Mouse (Mus musculus) thymus, adult 18-20 months (tissue): ENCODE data around the gene 1810024B03Rik.
A peak's percentile ranks its signal among the peaks of the same experiment; 100 is the strongest.
"Not testable (repeated sequence)": the region's sequence is repeated elsewhere in the genome, so short reads cannot be mapped to it uniquely, and the experiment has no call there.

Experiments
- DNase-seq, 2 experiments: peaks; one replicate each; pipeline ENCODE4 v3.0.0; 2022; ENCODE audit warnings: mixed read lengths in 2 of 2

1810024B03Rik gene

DNA sequence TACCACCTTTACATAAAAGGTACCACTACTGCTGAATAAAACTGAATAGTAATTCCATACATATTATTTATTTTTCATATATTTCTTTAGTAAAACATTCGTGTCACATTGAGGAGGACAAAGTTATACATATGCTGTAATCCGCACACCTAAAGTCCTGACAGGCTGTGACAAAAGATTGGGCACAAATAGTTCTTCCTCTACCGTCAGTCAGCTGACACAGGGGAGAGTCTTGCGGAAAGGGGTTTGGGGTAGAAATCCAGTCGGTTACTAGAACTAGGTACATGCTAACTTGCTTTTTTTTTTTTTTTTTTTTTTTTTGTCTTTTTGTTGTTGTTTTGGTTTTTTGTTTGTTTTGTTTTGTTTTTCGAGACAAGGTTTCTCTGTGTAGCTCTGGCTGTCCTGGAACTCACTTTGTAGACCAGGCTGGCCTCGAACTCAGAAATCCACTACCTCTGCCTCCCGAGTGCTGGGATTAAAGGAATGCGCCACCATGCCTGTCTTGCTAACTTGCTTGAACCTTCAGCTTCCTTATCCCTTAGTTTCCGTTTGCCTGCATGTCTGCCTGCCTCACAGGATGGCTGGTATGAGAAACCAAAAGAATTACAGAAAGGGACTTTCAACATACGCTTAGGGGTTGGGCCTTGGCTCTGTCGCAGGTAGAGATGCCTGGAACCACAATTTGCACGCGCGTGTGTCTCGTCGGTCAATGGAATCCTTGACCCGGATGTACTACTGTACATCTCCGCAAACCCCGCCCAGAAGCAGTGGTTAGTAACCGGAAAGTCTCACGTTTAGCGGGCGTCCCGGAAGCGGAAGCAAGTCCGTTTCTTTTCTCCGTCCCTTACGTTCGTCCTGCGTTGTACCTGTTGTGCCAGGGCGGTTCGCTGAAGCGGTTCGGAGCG is at the start of gene 1810024B03Rik, which contains the start of gene Snrnp200:
Gene 1810024B03Rik, minus strand, starts transcription at position 734 of the 905 bp plus-strand sequence.
Gene Snrnp200, plus strand, starts transcription at position 840 of the 905 bp plus-strand sequence.
- DNase-seq: peak; percentile 87 to 90

DNA sequence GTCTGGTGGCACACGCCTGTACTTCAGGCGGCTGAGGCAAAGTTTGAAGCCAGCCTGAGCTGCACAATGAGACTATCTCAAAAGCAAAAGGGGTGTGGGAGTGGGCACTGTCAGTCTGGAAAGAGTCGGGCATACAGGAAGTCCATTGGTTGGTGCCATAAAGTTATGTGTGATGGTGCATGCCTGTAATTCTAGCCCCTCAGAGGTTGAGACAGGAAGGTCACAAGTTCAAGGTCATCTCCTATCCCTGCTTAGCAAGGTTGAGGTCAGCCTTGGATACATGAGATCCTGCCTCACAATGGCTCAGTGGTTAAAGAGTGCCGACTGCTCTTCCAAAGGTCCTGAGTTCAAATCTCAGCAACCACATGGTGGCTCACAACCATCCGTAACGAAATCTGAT is 47.2 kb upstream of the 1810024B03Rik start:
- no peak for DNase-seq

DNA sequence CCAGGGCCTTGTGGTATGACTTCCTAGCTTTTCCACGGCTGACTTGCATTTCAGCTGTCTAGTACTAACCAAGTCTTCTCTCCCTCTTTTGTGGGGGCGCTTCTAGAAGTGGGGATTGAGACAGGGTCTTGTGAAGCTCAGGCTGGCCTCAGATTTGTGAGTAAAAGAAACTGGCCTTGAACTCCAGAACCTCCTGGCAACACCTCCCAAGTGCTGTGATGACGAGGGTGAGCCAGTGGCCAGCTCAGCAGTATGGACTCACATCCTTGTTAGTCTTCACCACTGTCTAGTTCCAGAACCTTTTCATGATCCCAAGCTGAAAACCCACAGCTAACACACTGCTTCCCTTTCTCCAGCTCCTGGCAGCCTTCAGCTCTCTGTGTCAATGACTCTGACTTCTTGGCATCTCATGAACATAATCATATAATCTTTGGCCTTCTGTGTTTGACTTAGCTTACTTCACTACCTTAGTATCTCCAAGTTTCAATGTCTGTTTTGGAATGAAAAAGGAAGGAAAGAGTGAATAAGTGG is 46.6 kb upstream of the 1810024B03Rik start:
- DNase-seq: no peak

DNA sequence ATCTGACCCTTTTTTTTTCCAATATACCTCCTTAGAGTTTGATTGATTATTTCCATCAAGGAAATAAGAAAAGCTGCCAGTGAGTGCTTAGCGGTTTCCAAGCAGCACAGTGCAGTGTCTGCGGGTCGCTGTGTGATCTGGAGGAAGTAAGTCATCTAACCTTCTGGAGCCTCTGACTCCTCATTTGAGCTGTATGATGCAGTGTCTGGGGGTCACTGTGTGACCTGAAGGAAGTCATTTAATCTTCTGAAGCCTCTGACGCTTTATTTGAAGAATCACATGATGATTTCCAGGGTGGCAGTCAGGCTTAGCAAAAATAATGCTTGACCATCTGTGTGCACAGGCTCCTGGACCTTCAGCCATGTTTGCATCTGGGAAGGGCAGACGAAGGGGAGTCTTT is 44.7 kb upstream of the 1810024B03Rik start:
- DNase-seq: no peak

DNA sequence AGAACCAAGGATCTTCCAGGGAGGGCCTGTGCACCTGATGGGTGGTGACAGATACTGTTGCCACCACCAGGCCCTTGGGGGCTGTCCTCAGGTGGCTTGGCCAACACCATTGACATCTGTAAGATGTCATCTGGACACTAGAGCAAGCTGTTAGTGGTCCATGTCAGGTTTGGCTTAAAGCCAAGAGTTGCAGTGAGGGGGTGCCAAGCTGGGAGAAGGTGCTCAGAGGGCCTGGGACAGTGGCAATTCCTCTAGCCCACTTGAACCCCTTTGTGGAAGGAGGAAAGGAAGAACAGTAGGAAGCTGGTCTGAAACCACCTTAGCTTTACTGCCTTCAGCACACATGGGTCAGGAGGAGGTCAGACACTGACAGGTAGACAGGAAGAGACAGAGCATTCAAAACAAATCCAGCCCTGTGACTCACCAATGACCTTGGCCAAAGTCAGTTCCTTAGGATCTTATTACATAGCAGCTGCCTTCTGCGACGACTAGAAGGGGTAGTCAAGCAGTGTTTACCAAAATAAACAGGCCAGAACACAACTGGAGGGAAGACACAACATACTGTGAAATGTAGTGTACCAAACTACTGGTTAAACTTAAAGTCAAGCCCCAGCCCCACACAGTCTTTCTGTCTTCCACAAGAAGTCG is 43.9 kb upstream of the 1810024B03Rik start:
- no peak for DNase-seq

DNA sequence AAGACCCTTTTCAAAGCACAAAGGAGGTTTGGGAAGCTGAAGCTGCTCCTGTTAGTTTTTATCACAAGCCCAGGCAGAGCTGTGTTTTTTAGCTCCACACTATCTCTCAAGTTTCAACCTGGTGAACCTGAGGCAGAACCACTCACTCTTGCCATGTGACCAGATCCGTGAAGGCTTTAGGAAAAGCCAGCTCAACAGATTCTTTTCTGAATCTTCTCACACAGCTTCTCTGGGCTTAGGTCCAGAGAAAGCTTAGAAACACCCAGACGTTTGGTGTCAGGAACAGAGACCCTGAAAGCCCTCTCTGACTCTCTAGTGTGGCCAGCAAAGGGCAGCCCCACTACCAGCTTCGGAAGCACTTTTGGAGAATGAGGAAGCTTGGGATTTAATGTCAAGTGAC is 43.4 kb upstream of the 1810024B03Rik start:
- DNase-seq: no peak

DNA sequence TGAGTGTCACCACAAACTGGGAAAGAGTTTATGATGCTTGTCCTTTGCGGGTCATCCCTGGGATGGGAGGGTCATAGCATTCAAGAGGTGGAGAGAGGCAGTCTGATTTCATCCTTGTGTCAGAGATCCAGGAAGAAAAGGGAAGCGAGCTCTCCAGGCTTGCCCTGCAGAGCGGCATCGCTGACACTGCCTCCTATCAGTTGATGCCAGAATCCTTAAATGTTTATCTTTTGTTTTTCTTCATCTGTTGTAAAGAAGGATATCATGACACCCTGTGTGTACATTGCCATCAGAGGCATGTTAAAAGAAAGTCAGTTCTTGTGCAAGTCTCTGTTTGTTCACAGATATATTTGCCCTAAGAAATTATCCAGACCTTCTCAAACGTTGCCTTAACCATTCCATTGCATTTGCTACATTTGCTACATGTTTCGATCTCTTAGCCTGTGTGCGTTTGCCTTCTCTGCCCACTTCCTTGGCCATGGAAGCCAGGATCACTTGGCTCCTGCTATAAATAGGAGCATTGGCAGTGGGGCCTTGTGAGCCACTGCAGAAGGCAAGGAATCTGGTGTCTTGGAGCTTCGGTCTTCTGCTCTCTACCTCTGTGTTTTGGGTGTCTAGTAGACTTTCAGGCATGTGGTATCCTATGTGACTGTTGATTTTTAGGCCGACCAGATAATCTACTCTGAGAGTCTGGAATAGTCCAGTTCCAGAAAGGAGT is 42.4 kb upstream of the 1810024B03Rik start:
- DNase-seq: no peak

DNA sequence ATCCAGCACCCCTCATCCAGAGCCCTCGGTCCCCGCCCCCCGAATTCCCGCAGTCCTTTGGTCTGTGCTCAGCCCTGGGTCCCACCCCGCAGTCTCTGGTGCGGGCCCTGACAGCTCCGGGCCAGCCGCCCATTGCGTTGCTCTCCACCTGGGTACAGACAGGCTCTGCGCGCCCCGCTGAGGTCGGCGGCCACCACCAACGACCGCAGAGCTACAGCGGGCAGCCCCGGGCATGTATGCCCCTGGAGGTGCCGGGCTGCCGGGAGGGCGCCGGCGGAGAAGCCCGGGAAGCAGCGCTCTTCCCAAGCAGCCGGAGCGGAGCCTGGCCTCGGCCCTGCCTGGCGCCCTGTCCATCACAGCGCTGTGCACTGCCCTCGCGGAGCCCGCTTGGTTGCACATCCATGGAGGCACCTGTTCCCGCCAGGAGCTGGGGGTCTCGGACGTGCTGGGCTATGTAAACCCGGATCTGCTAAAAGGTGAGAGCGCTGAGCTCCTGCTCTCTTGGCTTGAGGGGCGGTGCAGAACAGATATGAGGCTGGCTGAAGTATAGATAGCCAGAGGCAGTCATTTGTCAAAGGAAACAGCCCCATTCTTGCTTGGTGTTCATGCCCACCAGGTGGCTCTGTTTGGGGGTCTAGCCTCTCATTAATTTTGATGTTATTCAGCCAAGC is 40.4 kb upstream of the 1810024B03Rik start:
- DNase-seq: peak; percentile 34 to 36

DNA sequence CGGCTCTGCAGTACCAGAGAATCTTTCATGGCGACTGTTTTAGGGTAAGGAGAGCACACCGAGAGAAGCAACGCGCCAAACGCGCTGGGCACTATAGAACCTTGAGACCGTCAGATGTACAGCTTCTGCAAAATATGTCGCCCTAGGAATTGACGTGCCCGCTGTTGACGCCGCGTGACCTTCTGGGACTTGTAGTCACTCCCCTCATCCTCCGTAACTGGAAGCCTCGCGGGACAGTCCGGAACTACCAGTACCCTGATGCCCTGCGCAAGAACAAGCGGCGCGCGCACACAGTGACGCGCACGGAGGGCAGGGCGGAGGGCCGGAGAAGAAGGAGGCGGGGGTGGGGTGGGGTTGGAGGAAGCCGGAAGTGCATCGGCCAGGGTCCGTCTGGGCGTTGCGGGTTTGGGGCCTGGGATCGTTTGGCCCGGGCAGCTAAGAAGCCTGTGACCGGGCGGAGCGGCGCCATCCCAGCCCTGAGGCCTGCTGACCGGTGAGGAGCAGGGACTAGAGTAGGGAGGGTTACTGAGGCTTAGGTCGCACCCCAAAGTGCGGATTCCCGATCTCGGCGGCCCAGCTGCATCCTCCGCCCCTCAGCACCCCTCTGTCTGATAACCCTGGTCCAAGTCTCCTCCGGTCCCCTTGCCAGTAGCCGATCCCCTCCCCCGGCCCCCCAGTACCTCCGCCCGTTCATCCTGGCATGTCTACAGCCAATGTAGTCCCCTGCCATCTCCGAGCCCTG is 39.7 kb upstream of the 1810024B03Rik start, which contains the start of the genes Ciao1 and Tmem127:
Gene Ciao1, minus strand, starts transcription at position 225 of the 742 bp plus-strand sequence.
Gene Tmem127, plus strand, starts transcription at position 317 of the 742 bp plus-strand sequence.
- DNase-seq: peak; percentile 97 to 98

DNA sequence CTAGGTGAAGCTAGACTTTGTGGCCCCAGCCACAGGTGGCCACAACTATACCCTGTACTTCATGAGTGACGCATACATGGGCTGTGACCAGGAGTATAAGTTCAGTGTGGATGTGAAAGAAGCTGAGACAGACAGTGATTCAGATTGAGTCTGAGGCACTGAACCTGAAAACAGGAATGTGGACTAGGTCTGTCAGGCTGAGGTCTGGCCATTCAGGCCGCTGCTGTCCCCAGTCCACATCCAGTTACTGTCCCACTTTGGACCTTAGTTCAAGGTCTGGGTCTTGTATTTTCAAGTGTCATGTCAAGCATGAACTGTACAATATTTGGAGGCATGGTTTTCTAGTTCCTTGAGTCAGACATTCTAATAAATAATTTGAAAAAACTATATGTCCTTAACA is 32.0 kb upstream of the 1810024B03Rik start:
- DNase-seq: no peak

DNA sequence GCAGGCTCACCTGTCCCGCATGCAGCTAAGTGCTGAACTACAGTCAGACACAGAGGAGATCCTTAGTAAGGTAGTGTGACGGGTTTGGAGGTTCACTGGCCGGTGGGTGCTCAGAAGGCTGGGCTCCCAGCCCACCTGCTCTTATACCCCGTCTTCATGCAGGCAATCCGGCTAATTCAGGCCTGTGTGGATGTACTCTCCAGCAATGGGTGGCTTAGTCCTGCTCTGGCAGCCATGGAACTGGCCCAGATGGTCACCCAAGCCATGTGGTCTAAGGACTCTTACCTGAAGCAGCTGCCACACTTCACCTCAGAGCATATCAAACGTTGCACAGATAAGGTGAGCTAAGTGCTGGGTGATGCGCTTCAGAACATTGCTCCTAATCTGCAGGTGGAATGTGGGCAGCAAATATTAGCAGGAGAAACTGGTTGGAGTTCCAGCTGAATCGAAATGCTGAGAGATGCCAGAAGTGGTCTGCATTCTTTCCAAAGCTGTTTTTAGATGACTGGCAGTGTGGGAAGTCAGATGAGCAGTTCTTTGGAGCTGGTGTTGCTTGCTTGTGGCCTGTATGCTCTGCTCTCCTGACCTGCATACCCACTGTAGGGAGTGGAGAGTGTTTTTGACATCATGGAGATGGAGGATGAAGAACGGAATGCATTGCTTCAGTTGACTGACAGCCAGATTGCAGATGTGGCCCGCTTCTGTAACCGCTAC is 30.0 kb upstream of the 1810024B03Rik start:
- DNase-seq: no peak

DNA sequence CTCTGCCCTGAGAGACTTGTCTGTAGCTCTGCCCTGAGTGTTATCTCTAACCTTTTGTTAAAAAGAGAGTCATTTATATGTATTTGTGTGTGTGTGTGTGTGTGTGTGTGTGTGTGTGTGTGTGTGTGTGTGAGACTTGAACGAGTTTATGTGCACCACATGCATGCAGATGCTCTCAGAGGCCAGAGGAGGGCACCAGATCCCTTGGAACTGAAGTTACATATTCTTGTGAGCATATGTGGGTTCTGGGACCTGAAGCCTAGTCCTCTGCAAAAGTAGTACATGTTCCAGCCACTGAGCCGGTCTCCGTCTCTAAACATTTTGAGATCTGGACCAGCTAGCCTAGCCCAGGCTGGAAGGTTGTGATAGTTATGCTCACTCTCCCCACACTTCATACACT is 17.2 kb upstream of the 1810024B03Rik start:
- DNase-seq: no peak

DNA sequence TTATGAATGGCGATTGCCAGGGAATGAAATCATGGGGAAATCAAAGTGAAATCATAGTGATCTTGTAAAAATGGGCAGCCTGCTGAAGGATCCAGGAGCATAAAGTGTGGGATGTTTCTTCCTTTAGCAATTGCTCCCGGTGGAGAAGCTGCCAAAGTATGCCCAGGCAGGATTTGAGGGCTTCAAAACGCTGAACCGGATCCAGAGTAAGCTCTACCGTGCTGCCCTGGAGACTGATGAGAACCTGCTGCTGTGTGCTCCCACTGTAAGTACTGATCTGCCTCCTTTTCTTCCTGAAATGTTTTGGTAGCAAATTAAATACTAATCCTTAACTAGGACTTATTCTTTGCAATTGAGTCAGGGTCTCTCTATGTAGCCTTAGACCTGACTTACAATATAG is 9.7 kb upstream of the 1810024B03Rik start:
- DNase-seq: no peak

DNA sequence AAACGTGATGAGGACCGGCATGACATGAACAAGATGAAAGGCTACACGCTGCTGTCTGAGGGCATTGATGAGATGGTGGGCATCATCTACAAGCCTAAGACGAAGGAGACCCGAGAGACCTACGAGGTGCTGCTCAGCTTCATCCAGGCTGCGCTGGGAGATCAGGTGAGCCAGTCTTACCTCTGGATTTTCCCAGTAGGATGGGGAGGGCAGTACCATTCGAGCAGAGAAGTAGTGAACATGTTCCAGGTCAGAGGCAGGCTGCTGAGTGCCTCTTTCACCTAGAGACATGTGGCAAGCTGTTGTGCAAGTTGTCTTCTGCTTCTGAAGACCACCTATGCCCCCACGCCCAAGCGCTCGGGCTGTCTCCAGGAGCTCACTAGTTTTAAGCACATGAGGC is 2.6 kb upstream of the 1810024B03Rik start:
- no peak for DNase-seq

DNA sequence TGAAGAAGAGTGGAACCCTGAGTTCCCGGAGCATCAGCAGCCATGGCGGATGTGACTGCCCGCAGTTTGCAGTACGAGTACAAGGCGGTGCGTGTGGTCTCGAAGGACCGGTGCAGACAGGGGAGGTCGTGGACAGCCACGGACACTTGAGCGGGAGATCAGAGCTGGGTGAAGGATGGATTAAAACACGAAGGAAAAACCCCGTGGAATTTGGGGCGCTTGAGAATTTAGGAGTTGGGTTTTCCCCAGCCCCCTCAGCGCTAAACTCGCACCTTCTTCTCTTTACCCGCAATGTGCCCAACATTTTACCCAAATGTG is 331 bp upstream of the 1810024B03Rik start:
- no peak for DNase-seq

DNA sequence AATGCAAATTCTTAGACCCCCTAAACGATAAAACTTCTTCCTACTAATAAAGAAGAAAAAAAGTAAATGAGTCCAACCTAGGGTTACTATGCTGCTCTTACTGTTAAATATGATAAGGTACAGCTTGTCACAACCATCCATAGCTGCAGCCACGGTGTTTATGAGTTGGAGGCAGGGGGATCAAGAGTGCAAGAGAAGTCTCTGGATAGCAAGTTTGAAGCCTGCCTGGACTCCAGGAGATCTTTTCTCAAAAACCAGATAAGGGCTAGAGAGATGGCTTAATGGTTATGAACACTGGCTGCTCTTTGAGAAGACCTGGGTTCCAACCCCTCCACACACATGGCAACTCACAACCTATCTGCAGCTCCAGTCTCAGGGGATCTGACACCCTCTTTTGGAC is 1.2 kb downstream of the 1810024B03Rik start:
- DNase-seq: no peak

DNA sequence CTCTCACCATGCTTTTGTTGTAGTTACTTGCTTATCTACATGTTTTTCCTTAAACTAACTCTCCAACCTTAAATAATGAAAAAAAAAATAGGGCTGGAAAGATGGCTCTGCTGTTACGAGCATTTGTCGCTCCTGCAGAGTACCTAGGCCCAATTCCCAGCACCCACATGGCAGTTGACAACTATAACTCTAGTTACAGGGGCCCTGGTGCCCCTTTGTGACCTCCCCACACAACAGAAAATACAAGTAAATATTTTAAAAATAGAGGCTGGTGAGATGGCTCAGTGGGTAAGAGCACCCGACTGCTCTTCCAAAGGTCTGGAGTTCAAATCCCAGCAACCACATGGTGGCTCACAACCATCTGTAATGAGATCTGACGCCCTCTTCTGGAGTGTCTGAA is 2.1 kb downstream of the 1810024B03Rik start:
- DNase-seq: not testable (repeated sequence)

DNA sequence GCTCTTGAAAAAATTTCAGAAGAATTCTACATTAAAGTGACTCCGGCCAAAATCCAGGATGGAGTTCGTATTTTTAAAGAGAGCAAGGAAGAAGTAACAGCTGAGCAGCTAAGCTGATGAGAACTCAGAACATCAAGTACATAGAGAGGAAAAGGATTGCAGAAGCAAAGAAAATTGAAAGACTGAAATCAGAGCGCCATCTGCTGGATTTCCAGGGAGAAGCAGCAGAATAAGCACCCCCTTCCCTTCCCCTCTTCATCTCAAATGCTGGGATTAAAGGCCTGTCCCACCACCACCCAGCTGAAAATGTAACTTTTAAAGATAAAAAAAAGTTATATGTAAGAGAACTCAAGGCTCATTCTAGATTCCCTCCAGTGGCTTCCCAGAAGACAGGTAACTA is 3.1 kb downstream of the 1810024B03Rik start:
- peak in 1 of 2 experiments; percentile 14 for DNase-seq

DNA sequence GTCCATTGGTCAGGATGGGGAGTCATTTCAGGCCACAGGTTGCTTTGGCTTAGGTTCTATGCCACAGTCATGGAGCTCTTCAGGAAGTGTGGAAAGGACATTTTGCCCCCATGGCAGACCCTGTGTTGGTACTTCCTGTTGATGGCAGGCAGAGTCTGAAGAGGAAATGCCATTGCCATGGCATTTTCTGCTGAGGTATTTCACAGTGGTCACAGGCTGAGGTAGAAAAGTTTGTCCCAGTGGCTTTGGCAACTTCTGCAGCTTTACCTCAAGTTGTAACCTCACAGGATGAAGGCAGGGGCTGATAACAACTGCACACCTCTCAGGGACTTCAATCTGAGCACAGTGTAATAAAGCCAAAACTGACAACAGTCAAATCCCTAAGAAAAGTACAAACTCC is 18.5 kb downstream of the 1810024B03Rik start:
- DNase-seq: no peak

DNA sequence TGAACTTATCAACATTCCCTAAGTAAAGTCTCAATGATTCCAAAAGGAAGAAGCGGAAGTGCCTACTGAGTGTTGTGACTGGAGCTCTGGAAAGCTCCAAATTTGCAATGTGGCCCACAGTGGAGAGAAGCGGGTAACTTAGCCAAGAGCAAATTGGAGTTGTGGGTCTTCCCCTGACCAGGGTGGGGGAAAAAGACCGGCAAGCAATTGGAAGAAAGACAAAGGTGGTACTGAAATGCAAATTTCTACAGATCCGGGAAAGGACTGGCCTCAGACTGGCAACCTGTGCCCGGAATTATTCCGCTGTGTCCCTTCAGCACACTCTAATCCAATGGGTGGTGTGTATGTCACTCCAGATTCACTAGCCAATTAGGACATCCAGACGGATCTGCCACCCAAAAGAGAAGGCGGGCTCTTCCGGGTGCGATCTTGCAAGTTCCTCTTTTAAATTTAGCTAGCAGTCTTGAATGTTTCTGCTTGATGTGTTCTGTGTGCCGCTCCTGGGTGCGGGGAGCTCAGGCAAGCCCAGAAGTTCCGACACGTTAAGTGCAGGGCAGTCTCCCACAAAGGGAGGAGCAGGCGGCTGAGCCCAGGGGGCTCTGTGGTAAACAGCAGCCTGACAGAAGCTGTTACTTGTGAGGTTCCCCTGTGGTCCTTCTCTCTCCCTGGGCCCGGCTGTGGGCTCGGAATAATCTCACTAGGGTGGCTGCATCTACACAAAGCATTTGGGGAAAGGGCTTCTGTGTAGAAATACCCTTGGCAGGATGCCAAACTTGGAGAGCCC is 25.3 kb downstream of the 1810024B03Rik start:
- DNase-seq: peak; percentile 57 to 78
